Mouse (Mus musculus) liver, adult 2 months (tissue): ENCODE data around the gene Gfm1.

ENCODE experiments used
- CTCF ChIP-seq: fragments of 200-500 bp; IDR thresholded peaks from 2 replicates; pipeline ENCODE4 v1.5.1; 2011; ENCODE audit warnings: low read depth, low read length, control low read depth
- POLR2A ChIP-seq: fragments of 200-500 bp; IDR thresholded peaks from 2 replicates; pipeline ENCODE4 v1.6.1; 2011; ENCODE audit warnings: low read length, control low read depth; ENCODE audit not compliant: insufficient read depth; ENCODE audit errors: extremely low read depth

GRCm38 (mm10) chr3:67522709-67523108, 92.8 kb downstream of the Gfm1 start:
- no peak for TF ChIP-seq CTCF
- TF ChIP-seq POLR2A: no peak
